Mouse (Mus musculus) megakaryocyte, embryonic 14.5 days (primary cell): ENCODE results near the gene Rgs7. TPM values are rescaled to one million over a fixed set of nuclear protein-coding genes. Genes with fewer than 3 reads are reported as not detected.

Experiments used
- H3K27me3 ChIP-seq: replicated peaks from 2 replicates; pipeline ENCODE3; 2012; ENCODE audit warnings: inconsistent platforms
- H3K36me3 ChIP-seq: replicated peaks from 2 replicates; pipeline ENCODE3; 2012; ENCODE audit warnings: low read length, inconsistent platforms, mixed read lengths
- H3K4me1 ChIP-seq: 2 replicates; pipeline ENCODE4 v1.6.1; 2012; ENCODE audit warnings: inconsistent platforms
- H3K4me3 ChIP-seq: replicated peaks from 2 replicates; pipeline ENCODE3; 2012; ENCODE audit warnings: moderate library complexity, mild to moderate bottlenecking, inconsistent platforms
- H3K9me3 ChIP-seq: 2 replicates; pipeline ENCODE4 v1.6.1; 2012; ENCODE audit warnings: inconsistent platforms
- FLI1 ChIP-seq: IDR thresholded peaks from 2 replicates; pipeline ENCODE4 v1.6.1; 2012; ENCODE audit warnings: low read length, inconsistent platforms, mixed read lengths
- GATA1 ChIP-seq: IDR thresholded peaks from 3 replicates; pipeline ENCODE4 v1.6.1; 2012; ENCODE audit warnings: mixed read lengths, low read length, inconsistent platforms, borderline replicate concordance
- polyA plus RNA-seq: library from polyadenylated mRNA; stranded (reverse); fragments of >175 nt; gene quantifications from 2 replicates; pipeline ENCODE4 v1.2.3, GENCODE M21; 2012; ENCODE audit warnings: low replicate concordance; ENCODE audit not compliant: insufficient read depth

Rgs7 gene
- polyA plus RNA-seq, 1 experiment, result not detected

GRCm38 (mm10) chr1:175202902-175203301, 289.4 kb downstream of the Rgs7 start:
- Histone ChIP-seq H3K4me1 (no peaks in the 10 kb centered on the region), H3K9me3 (peaks cover 2% of the 10 kb centered on the region; the same call in 1 of the 2 replicates), H3K27me3 (no peaks in the 10 kb centered on the region), H3K36me3 (no peaks in the 10 kb centered on the region), H3K4me3 (no peak overlapping the region)
- TF ChIP-seq FLI1, result no peak

- Histone ChIP-seq H3K36me3 (no peaks in the 10 kb centered on the region), H3K4me1 (no peaks in the 10 kb centered on the region), H3K9me3 (peaks cover 2% of the 10 kb centered on the region; the same call in 1 of the 2 replicates), H3K4me3 (no peak overlapping the region), H3K27me3 (no peaks in the 10 kb centered on the region)
- no peak for TF ChIP-seq GATA1
- TF ChIP-seq FLI1, result no peak
Observed at GRCm38 (mm10) chr1:175198881-175199280, 293.4 kb downstream of the Rgs7 start.

- H3K4me1 ChIP-seq, result no peaks in the 10 kb centered on the region
Observed at GRCm38 (mm10) chr1:175195806-175196205, 296.5 kb downstream of the Rgs7 start.

GRCm38 (mm10) chr1:175188186-175188585, 304.1 kb downstream of the Rgs7 start:
- H3K9me3 ChIP-seq, result peaks cover 4% of the 10 kb centered on the region; the same call in 1 of the 2 replicates
- no peaks in the 10 kb centered on the region for H3K27me3 ChIP-seq
- TF ChIP-seq GATA1 (no peak), FLI1 (no peak)
- H3K36me3 ChIP-seq, result no peaks in the 10 kb centered on the region
- no peaks in the 10 kb centered on the region for H3K4me1 ChIP-seq
- no peak overlapping the region for H3K4me3 ChIP-seq

More at GRCm38 (mm10) chr1:175195806-175196205, 296.5 kb downstream of the Rgs7 start:
- TF ChIP-seq FLI1 (no peak), GATA1 (no peak)
- Histone ChIP-seq H3K27me3 (no peaks in the 10 kb centered on the region), H3K4me3 (no peak overlapping the region), H3K36me3 (no peaks in the 10 kb centered on the region), H3K9me3 (peaks cover 2% of the 10 kb centered on the region; the same call in 1 of the 2 replicates)

GRCm38 (mm10) chr1:175185211-175185610, 307.1 kb downstream of the Rgs7 start:
- no peaks in the 10 kb centered on the region for H3K4me1 ChIP-seq
- TF ChIP-seq FLI1, result no peak
- no peak for TF ChIP-seq GATA1
- H3K9me3 ChIP-seq, result peaks cover 4% of the 10 kb centered on the region; the same call in 1 of the 2 replicates
- H3K27me3 ChIP-seq, result no peaks in the 10 kb centered on the region
- H3K4me3 ChIP-seq, result no peak overlapping the region
- no peaks in the 10 kb centered on the region for H3K36me3 ChIP-seq

GRCm38 (mm10) chr1:175184736-175185135, 307.6 kb downstream of the Rgs7 start:
- H3K9me3 ChIP-seq, result peaks cover 4% of the 10 kb centered on the region; the same call in 1 of the 2 replicates
- TF ChIP-seq GATA1 (no peak), FLI1 (no peak)
- no peaks in the 10 kb centered on the region for H3K36me3 ChIP-seq
- H3K27me3 ChIP-seq, result no peaks in the 10 kb centered on the region
- H3K4me1 ChIP-seq, result no peaks in the 10 kb centered on the region
- H3K4me3 ChIP-seq, result no peak overlapping the region

- H3K36me3 ChIP-seq, result no peaks in the 10 kb centered on the region
- H3K9me3 ChIP-seq, result peaks cover 4% of the 10 kb centered on the region; the same call in 1 of the 2 replicates
- H3K4me3 ChIP-seq, result no peak overlapping the region
- TF ChIP-seq FLI1 (no peak), GATA1 (no peak)
- no peaks in the 10 kb centered on the region for H3K4me1 ChIP-seq
- no peaks in the 10 kb centered on the region for H3K27me3 ChIP-seq
Observed at GRCm38 (mm10) chr1:175178733-175179132, 313.6 kb downstream of the Rgs7 start.

- H3K9me3 ChIP-seq, result peaks cover 4% of the 10 kb centered on the region; the same call in 1 of the 2 replicates
- H3K27me3 ChIP-seq, result no peaks in the 10 kb centered on the region
- TF ChIP-seq FLI1 (no peak), GATA1 (no peak)
- no peak overlapping the region for H3K4me3 ChIP-seq
- H3K36me3 ChIP-seq, result no peaks in the 10 kb centered on the region
- H3K4me1 ChIP-seq, result no peaks in the 10 kb centered on the region
Observed at GRCm38 (mm10) chr1:175174918-175175675, 317.2 kb downstream of the Rgs7 start.

- Histone ChIP-seq H3K36me3 (no peaks in the 10 kb centered on the region), H3K9me3 (no peaks in the 10 kb centered on the region), H3K4me3 (no peak overlapping the region), H3K4me1 (no peaks in the 10 kb centered on the region), H3K27me3 (no peaks in the 10 kb centered on the region)
- TF ChIP-seq GATA1, result no peak
- no peak for TF ChIP-seq FLI1
Observed at GRCm38 (mm10) chr1:175155469-175155868, 336.8 kb downstream of the Rgs7 start.

GRCm38 (mm10) chr1:175143051-175143450, 349.2 kb downstream of the Rgs7 start:
- Histone ChIP-seq H3K9me3 (no peaks in the 10 kb centered on the region), H3K4me3 (no peak overlapping the region), H3K27me3 (no peaks in the 10 kb centered on the region), H3K36me3 (no peaks in the 10 kb centered on the region), H3K4me1 (no peaks in the 10 kb centered on the region)
- no peak for TF ChIP-seq GATA1
- TF ChIP-seq FLI1, result no peak
